Mouse (Mus musculus) midbrain, embryonic 14.5 days (tissue): ENCODE data around the gene Ccdc170. TPM values are rescaled to one million over a fixed set of nuclear protein-coding genes. Genes with fewer than 3 reads are reported as not detected.

Experiments
- ATAC-seq: fragments of 200-750 bp; cut with Nextera tagmentation; 2 replicates; pipeline ENCODE4 v1.8.0; 2017; ENCODE audit warnings: moderate number of reproducible peaks, moderate library complexity; ENCODE audit not compliant: low FRiP score, low TSS enrichment
- DNase-seq: peaks from one replicate; pipeline ENCODE4 v3.0.0-alpha.2; 2015
- H3K27ac ChIP-seq: fragments of 300-500 bp; sonication (generic); replicated peaks from 2 replicates; pipeline ENCODE4 v1.5.1; 2014; ENCODE audit warnings: mild to moderate bottlenecking, low read depth, low read length, moderate library complexity
- H3K27me3 ChIP-seq: fragments of 300-500 bp; sonication (generic); 2 replicates; pipeline ENCODE4 v1.6.1; 2014; ENCODE audit warnings: low read length, control low read depth, mixed read lengths; ENCODE audit not compliant: control insufficient read depth, insufficient read depth
- H3K36me3 ChIP-seq: fragments of 300-500 bp; sonication (generic); 2 replicates; pipeline ENCODE4 v1.6.1; 2014; ENCODE audit warnings: low read length, control low read depth; ENCODE audit not compliant: control insufficient read depth, insufficient read depth
- H3K4me1 ChIP-seq: fragments of 300-500 bp; sonication (generic); 2 replicates; pipeline ENCODE4 v1.6.1; 2014; ENCODE audit warnings: mild to moderate bottlenecking, antibody characterized with exemption, low read length, control low read depth; ENCODE audit not compliant: control insufficient read depth, insufficient read depth
- H3K4me2 ChIP-seq: fragments of 300-500 bp; sonication (generic); 2 replicates; pipeline ENCODE4 v1.6.1; 2014; ENCODE audit warnings: mild to moderate bottlenecking, low read length, moderate library complexity
- H3K4me3 ChIP-seq: fragments of 300-500 bp; sonication (generic); replicated peaks from 2 replicates; pipeline ENCODE4 v1.5.1; 2014; ENCODE audit warnings: low read depth, low read length
- H3K9ac ChIP-seq: fragments of 300-500 bp; sonication (generic); replicated peaks from 2 replicates; pipeline ENCODE4 v1.6.1; 2014; ENCODE audit warnings: mild to moderate bottlenecking, low read length, moderate library complexity
- H3K9me3 ChIP-seq: fragments of 300-500 bp; sonication (generic); 2 replicates; pipeline ENCODE4 v1.6.1; 2016; ENCODE audit warnings: low read length, control low read depth, mixed read lengths; ENCODE audit not compliant: control insufficient read depth
- WGBS: fragments of 180-500 bp; shearing (Covaris S2); extraction: QIAGEN DNeasy Blood & Tissue Kit; methylation state at CpG from one replicate; pipeline ENCODE4 v1.1.7; 2014; 5-methylcytosine and 5-hydroxymethylcytosine counted together
- polyA plus RNA-seq: library from polyadenylated mRNA; unstranded; fragments of >200 nt; fragmentation: Nextera tagmentation; extraction: Ambion mirVana; gene quantifications from 2 replicates; pipeline ENCODE4 v1.2.1, GENCODE M21; 2014

Ccdc170 gene
- polyA plus RNA-seq, 1 experiment from 2014 or later = 0.14 TPM

- Histone ChIP-seq H3K4me1 (no peaks in the 10 kb centered on the region), H3K9me3 (no peaks in the 10 kb centered on the region), H3K4me2 (no peak overlapping the region), H3K4me3 (no peak overlapping the region), H3K9ac (no peak overlapping the region), H3K27ac (no peak overlapping the region), H3K27me3 (no peaks in the 10 kb centered on the region), H3K36me3 (no peaks in the 10 kb centered on the region)
- ATAC-seq = no peak
- no peak for DNase-seq
- WGBS = 7% methylated on average over 4 of the region's 4 CpGs
Observed at GRCm38 (mm10) chr10:4492909-4493308, 10.6 kb downstream of the Ccdc170 start.

- H3K4me3 ChIP-seq = no peak overlapping the region
- no peak overlapping the region for H3K9ac ChIP-seq
- no peaks in the 10 kb centered on the region for H3K36me3 ChIP-seq
- no peak for DNase-seq
- no peak overlapping the region for H3K27ac ChIP-seq
- no peak for ATAC-seq
- H3K4me2 ChIP-seq = no peak overlapping the region
- no peaks in the 10 kb centered on the region for H3K4me1 ChIP-seq
- no peaks in the 10 kb centered on the region for H3K9me3 ChIP-seq
- H3K27me3 ChIP-seq = no peaks in the 10 kb centered on the region
- 93% methylated on average over 8 of the region's 8 CpGs for WGBS
Observed at GRCm38 (mm10) chr10:4503251-4503650, 20.9 kb downstream of the Ccdc170 start.

GRCm38 (mm10) chr10:4512725-4513124 is 30.4 kb downstream of the Ccdc170 start:
- H3K27ac ChIP-seq = no peak overlapping the region
- no peak overlapping the region for H3K9ac ChIP-seq
- no peaks in the 10 kb centered on the region for H3K27me3 ChIP-seq
- 89% methylated on average over 9 of the region's 9 CpGs for WGBS
- no peaks in the 10 kb centered on the region for H3K36me3 ChIP-seq
- H3K9me3 ChIP-seq = no peaks in the 10 kb centered on the region
- no peak for DNase-seq
- no peak for ATAC-seq
- no peak overlapping the region for H3K4me3 ChIP-seq
- no peaks in the 10 kb centered on the region for H3K4me1 ChIP-seq
- H3K4me2 ChIP-seq = no peak overlapping the region

GRCm38 (mm10) chr10:4517614-4518013 is 35.3 kb downstream of the Ccdc170 start:
- no peaks in the 10 kb centered on the region for H3K9me3 ChIP-seq
- 85% methylated on average over 2 of the region's 2 CpGs for WGBS
- no peak for ATAC-seq
- no peak overlapping the region for H3K9ac ChIP-seq
- no peaks in the 10 kb centered on the region for H3K27me3 ChIP-seq
- DNase-seq = no peak
- no peaks in the 10 kb centered on the region for H3K36me3 ChIP-seq
- H3K27ac ChIP-seq = no peak overlapping the region
- no peaks in the 10 kb centered on the region for H3K4me1 ChIP-seq
- H3K4me3 ChIP-seq = no peak overlapping the region
- no peak overlapping the region for H3K4me2 ChIP-seq

GRCm38 (mm10) chr10:4519645-4520044 is 37.3 kb downstream of the Ccdc170 start:
- H3K9me3 ChIP-seq = no peaks in the 10 kb centered on the region
- ATAC-seq (no peak), DNase-seq (no peak)
- H3K4me1 ChIP-seq = no peaks in the 10 kb centered on the region
- no peak overlapping the region for H3K4me2 ChIP-seq
- no peak overlapping the region for H3K27ac ChIP-seq
- WGBS = 83% methylated on average over 3 of the region's 3 CpGs
- no peaks in the 10 kb centered on the region for H3K27me3 ChIP-seq
- H3K36me3 ChIP-seq = no peaks in the 10 kb centered on the region
- no peak overlapping the region for H3K4me3 ChIP-seq
- no peak overlapping the region for H3K9ac ChIP-seq

- Histone ChIP-seq H3K4me2 (no peak overlapping the region), H3K9me3 (no peaks in the 10 kb centered on the region), H3K4me3 (no peak overlapping the region), H3K9ac (no peak overlapping the region), H3K36me3 (no peaks in the 10 kb centered on the region), H3K27me3 (no peaks in the 10 kb centered on the region), H3K27ac (no peak overlapping the region), H3K4me1 (no peaks in the 10 kb centered on the region)
- DNase-seq (peak; percentile 42), ATAC-seq (no peak)
- 47% methylated on average over 6 of the region's 6 CpGs for WGBS
Observed at GRCm38 (mm10) chr10:4520394-4521102, 38.2 kb downstream of the Ccdc170 start.

GRCm38 (mm10) chr10:4522116-4522515 is 39.8 kb downstream of the Ccdc170 start:
- Histone ChIP-seq H3K27me3 (no peaks in the 10 kb centered on the region), H3K9me3 (no peaks in the 10 kb centered on the region), H3K36me3 (no peaks in the 10 kb centered on the region), H3K4me1 (no peaks in the 10 kb centered on the region), H3K4me2 (no peak overlapping the region), H3K4me3 (no peak overlapping the region), H3K9ac (no peak overlapping the region), H3K27ac (no peak overlapping the region)
- 92% methylated on average over 3 of the region's 3 CpGs for WGBS
- no peak for ATAC-seq
- DNase-seq = no peak

- Histone ChIP-seq H3K4me1 (no peaks in the 10 kb centered on the region), H3K27ac (no peak overlapping the region), H3K9me3 (no peaks in the 10 kb centered on the region), H3K4me3 (no peak overlapping the region), H3K27me3 (no peaks in the 10 kb centered on the region), H3K4me2 (no peak overlapping the region), H3K36me3 (no peaks in the 10 kb centered on the region), H3K9ac (no peak overlapping the region)
- ATAC-seq (no peak), DNase-seq (no peak)
- 49% methylated on average over 4 of the region's 4 CpGs for WGBS
Observed at GRCm38 (mm10) chr10:4523078-4523477, 40.8 kb downstream of the Ccdc170 start.

- H3K36me3 ChIP-seq = no peaks in the 10 kb centered on the region
- no peaks in the 10 kb centered on the region for H3K27me3 ChIP-seq
- no peak overlapping the region for H3K9ac ChIP-seq
- DNase-seq = no peak
- H3K4me3 ChIP-seq = no peak overlapping the region
- H3K4me1 ChIP-seq = no peaks in the 10 kb centered on the region
- H3K4me2 ChIP-seq = no peak overlapping the region
- no peak overlapping the region for H3K27ac ChIP-seq
- 14% methylated on average over 7 of the region's 7 CpGs for WGBS
- no peaks in the 10 kb centered on the region for H3K9me3 ChIP-seq
- no peak for ATAC-seq
Observed at GRCm38 (mm10) chr10:4528043-4528442, 45.7 kb downstream of the Ccdc170 start.
